Mouse (Mus musculus): ENCODE measurements at regions not wholly inside any gene's neighbourhood (a gene's known extent, or its start where the extent isn't known, plus 50 kb on each side); places are given as distances from the start of the nearest gene placed in this dataset.

DNA sequence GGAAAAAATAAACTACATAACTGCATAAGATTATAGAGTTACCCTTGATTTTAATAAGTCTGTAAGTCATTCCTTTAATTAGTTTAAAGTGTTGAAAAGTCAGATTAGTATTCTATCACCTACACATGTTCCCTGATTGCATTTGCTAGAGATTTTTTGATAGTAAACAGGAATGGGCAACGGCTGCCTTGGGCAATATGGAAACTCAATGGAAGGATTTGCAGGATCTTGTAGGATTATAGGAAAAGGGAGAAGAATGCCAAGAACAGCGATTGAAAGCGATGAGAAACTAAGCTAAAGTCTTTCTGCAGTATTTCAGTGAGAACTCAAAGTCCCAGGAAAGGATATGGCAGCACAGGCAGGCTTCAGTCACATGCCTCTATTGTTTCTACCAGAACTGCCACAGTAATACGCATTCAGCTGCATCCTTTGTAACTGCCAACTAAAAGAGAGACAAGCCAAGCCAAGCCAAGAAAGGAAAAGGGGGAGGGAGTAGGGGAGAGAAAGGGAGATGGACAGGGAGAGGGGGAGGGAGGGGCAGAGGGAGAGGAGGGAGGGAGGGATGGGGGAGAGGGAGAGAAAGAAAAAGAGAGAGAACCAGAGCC is 340.3 kb downstream of the Kif16b start:
- peak in 1 of 2 experiments; percentile 25 for DNase-seq (ENCODE audit: extremely low spot score in 1 of 2, low spot score in 1 of 2)

DNA sequence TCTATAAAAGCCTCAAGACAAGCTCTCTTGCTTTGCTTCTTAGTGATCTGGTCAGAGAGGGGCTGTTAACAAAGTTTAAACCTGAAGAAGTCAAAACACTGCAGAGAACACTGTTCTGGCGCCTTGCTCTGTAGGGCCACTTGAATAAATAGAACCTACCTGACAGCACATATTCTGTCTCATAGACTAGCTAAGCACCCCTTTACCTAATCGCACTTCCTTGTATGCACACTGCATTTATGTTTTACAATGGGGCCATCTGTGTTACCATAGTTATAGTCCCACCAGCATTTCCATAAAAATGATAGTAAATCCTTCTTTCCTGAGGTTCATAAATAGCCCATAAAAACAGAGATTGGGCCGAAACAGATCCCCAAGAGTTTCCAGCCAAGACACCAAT is 340.9 kb downstream of the Kif16b start:
- no peak for DNase-seq (ENCODE audit: extremely low spot score in 1 of 2, low spot score in 1 of 2)

DNA sequence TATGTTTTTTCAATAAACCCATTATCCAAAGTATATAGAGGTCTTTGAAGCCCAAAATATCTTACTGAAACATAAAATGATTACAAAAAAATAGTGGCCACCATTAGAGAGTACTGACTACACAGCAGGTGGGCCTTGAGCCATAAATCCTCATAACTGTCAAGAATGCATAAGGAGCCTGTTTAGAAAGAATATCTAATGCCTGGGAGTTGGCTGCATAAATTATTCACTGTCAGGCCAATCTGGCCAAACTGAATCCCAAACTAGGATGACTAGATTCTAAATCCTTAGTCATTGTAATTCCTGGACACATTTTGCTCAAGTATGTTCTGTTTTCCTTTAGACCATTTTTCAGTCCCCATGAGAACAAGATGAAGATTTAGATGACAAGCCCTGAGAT is 341.4 kb downstream of the Kif16b start:
- no peak for DNase-seq (ENCODE audit: extremely low spot score in 1 of 2, low spot score in 1 of 2)

DNA sequence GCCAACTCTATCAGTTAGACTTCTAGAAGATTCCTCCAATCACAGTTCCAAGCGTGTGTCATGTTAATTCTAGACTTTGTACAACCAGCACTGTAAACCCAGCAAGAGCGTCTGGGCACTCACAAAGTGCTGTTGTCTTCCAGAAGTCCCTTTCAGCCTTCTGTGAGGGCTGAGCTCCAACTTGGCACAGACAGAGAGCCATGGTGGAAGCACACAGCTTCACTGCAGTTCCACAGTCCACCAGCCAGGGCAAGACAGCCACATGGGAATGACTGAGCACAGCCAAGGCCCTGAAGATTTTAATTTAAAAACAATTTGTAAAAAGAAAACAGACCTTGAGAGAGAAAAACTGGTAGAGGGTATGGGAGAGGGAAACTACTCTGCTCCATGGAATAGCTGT is 346.5 kb downstream of the Kif16b start:
- peak in 1 of 2 experiments; percentile 38 for DNase-seq (ENCODE audit: extremely low spot score in 1 of 2, low spot score in 1 of 2)

GRCm38 (mm10) chr2:142551690-142552089 is 349.6 kb downstream of the Kif16b start:
- no peak for DNase-seq (ENCODE audit: extremely low spot score in 1 of 2, low spot score in 1 of 2)

GRCm38 (mm10) chr2:142548766-142549165 is 352.6 kb downstream of the Kif16b start:
- DNase-seq (ENCODE audit: extremely low spot score in 1 of 2, low spot score in 1 of 2): peak in 1 of 2 experiments; percentile 12

GRCm38 (mm10) chr2:142544937-142545336 is 356.4 kb downstream of the Kif16b start:
- no peak for DNase-seq (ENCODE audit: extremely low spot score in 1 of 2, low spot score in 1 of 2)

DNA sequence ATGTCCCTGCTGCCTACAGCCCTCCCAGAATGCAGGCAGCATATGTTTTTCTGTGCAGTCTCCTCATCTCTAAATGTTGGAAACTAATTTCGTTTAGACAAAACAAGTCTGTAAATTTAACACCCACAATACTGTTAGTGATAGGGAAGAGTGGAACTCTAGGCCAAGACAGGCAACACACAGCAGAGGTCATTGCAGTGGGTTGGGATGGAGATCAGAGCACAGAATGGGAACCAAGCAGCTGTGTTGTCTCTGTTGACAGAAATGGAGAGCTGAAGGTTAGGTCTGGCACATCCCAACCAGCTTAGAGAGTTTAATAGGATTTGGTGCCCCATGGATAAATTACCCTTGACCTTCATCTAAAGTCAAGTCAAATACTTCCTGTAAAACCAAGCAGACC is 361.4 kb downstream of the Kif16b start:
- DNase-seq (ENCODE audit: extremely low spot score in 1 of 2, low spot score in 1 of 2): no peak

- DNase-seq (ENCODE audit: extremely low spot score in 1 of 2, low spot score in 1 of 2): no peak
These were observed 367.8 kb downstream of the Kif16b start for GRCm38 (mm10) chr2:142533555-142533954.

DNA sequence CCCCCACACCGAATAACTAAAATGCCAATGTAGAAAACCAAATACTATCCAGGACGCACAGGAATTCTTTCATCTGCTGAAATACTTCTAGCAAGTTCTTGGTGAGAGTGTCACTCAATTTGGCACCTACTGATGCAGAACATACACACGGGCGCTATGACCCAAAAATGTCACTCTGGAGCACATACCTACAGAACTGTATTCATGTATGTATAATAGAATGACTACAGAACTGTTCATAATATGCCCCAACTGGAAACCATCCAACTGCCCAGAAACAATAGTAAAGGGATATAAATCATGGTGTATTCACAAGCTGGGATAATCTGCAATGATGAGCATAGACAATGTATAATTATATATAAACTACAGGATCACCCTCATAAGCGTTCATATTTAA is 378.9 kb downstream of the Kif16b start:
- no peak for DNase-seq (ENCODE audit: extremely low spot score in 1 of 2, low spot score in 1 of 2)

GRCm38 (mm10) chr2:142517731-142518130 is 383.6 kb downstream of the Kif16b start:
- DNase-seq (ENCODE audit: extremely low spot score in 1 of 2, low spot score in 1 of 2): peak; percentile 5 to 20

GRCm38 (mm10) chr2:142505216-142505615 is 396.1 kb downstream of the Kif16b start:
- no peak for DNase-seq (ENCODE audit: extremely low spot score in 1 of 2, low spot score in 1 of 2)
